Mouse (Mus musculus): ENCODE results near the gene Gsap. TPM values are rescaled to one million over a fixed set of nuclear protein-coding genes. Genes with fewer than 3 reads are reported as not detected.
A peak's percentile ranks its signal among the peaks of the same experiment; 100 is the strongest.

Gsap gene
- total and polyA plus RNA-seq, 3 experiments, result 1.7 to 3.7 (median 3.5) TPM

DNA sequence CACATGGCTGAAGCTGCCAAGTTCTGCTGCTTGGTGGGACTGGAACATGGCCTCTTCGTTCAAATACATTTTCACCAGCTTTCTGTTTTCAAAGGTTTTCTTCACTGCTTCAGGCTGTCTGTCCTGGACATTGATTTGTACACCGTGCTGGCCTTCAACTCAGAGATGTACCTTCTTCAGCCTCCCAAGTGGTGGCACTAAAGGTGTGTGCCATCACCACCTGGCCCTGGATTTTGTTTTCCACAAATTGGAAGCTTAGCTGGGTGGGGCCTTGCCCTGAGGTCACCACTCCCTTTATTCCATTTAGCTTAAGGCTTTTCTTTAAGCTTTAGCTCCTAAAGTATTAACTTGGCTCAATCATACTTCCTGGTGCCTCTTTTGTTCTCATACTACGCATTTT lies 22.6 kb upstream of the Gsap start:
- no peak for TF ChIP-seq EP300 (IDR thresholded peaks at IDR 0.05; ENCODE audit: insufficient read depth, low read depth, low read length)
- no peak for TF ChIP-seq CTCF (IDR thresholded peaks at IDR 0.05)
- no peak for TF ChIP-seq POLR2A (IDR thresholded peaks at IDR 0.05; ENCODE audit: insufficient read depth, low read depth, low read length)
- no peaks in the 10 kb centered on the region for H3K36me3 ChIP-seq (ENCODE audit: control insufficient read depth, insufficient read depth, low read length)
- intact Hi-C loops (cut with DNase I), result no loop called here
- WGBS, result 83% methylated on average over 3 of the region's 3 CpGs
- H3K4me1 ChIP-seq (ENCODE audit: control insufficient read depth, insufficient read depth, low read length), result no peaks in the 10 kb centered on the region
- no peaks in the 10 kb centered on the region for H3K79me2 ChIP-seq (replicated peaks; ENCODE audit: control insufficient read depth, insufficient read depth, low read length)
- H3K27ac ChIP-seq, result no peak overlapping the region
- H3K9ac ChIP-seq (ENCODE audit: low read depth, low read length), result no peak overlapping the region
- DNase-seq, result no peak
- no peaks in the 10 kb centered on the region for H3K27me3 ChIP-seq (ENCODE audit: control insufficient read depth, insufficient read depth, low read length)
- H3K4me3 ChIP-seq, result no peak overlapping the region

DNA sequence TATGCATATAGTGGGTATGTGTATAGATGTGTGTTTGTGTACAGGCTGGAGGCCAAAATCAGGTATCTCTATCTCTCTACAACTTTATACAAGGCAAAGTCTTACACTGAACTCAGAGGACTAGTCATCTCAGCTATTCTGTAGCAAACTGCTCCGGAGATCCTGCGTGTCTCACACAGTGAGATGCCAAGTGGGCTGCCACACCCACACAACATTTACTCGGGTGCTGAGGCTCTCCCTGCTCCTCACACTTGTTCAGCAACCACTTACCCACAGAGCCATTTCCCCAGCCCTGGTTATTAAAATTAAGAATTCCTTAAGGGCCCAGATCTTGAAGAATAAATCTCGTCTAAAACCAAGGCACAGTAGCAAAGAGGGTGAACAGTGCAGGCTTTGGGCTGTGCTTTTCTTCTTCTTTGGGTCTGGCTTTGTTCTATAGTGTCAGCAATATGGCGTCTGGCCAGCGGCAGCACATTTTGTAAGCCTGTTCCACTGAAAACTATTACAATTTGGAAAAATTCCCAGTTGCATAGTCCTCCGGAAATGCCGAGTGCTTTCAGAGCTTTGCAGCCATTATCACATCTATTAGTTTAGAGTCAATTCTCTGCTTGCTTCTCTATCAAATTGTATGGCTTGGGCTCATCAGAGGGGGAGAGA lies 17.2 kb upstream of the Gsap start:
- Histone ChIP-seq H3K4me1 (ENCODE audit: control insufficient read depth, insufficient read depth, low read length) (peaks cover 4% of the 10 kb centered on the region), H3K27ac (no peak overlapping the region), H3K27me3 (ENCODE audit: control insufficient read depth, insufficient read depth, low read length) (no peaks in the 10 kb centered on the region), H3K9ac (ENCODE audit: low read depth, low read length) (no peak overlapping the region), H3K4me3 (no peak overlapping the region), H3K79me2 (replicated peaks; ENCODE audit: control insufficient read depth, insufficient read depth, low read length) (no peaks in the 10 kb centered on the region), H3K36me3 (ENCODE audit: control insufficient read depth, insufficient read depth, low read length) (no peaks in the 10 kb centered on the region)
- DNase-seq, result peak in 1 of 2 experiments; percentile 37
- intact Hi-C loops (cut with DNase I), result no loop called here
- no peak for TF ChIP-seq CTCF (IDR thresholded peaks at IDR 0.05)
- TF ChIP-seq EP300 (IDR thresholded peaks at IDR 0.05; ENCODE audit: insufficient read depth, low read depth, low read length), result no peak
- TF ChIP-seq POLR2A (IDR thresholded peaks at IDR 0.05; ENCODE audit: insufficient read depth, low read depth, low read length), result no peak
- WGBS, result 36% methylated on average over 8 of the region's 8 CpGs

DNA sequence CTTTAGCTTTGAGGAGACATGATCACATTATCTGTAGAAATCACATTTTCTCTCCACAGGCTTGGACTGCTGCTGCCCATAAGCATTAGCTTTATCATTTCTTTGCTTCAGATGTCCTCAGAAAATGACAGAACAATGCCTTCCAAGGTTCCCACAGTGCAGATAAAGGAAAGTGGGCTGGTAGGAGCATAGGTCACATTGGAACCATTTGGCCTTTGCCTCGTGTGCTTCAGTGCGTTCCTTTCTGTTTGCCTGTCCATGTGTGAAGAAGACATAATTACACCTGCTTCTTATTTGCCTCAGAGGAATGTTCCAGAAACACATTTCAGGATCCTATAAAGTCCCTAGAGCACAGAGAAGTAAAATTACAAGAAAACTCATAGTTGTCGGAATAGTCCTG lies 16.7 kb upstream of the Gsap start:
- no peak overlapping the region for H3K9ac ChIP-seq (ENCODE audit: low read depth, low read length)
- no peaks in the 10 kb centered on the region for H3K79me2 ChIP-seq (replicated peaks; ENCODE audit: control insufficient read depth, insufficient read depth, low read length)
- no peak for DNase-seq
- H3K36me3 ChIP-seq (ENCODE audit: control insufficient read depth, insufficient read depth, low read length), result no peaks in the 10 kb centered on the region
- H3K27me3 ChIP-seq (ENCODE audit: control insufficient read depth, insufficient read depth, low read length), result no peaks in the 10 kb centered on the region
- intact Hi-C loops (cut with DNase I), result no loop called here
- H3K4me1 ChIP-seq (ENCODE audit: control insufficient read depth, insufficient read depth, low read length), result peaks cover 4% of the 10 kb centered on the region
- no peak for TF ChIP-seq CTCF (IDR thresholded peaks at IDR 0.05)
- TF ChIP-seq EP300 (IDR thresholded peaks at IDR 0.05; ENCODE audit: insufficient read depth, low read depth, low read length), result no peak
- TF ChIP-seq POLR2A (IDR thresholded peaks at IDR 0.05; ENCODE audit: insufficient read depth, low read depth, low read length), result no peak
- no peak overlapping the region for H3K4me3 ChIP-seq
- no peak overlapping the region for H3K27ac ChIP-seq
- WGBS, result 61% methylated on average over 3 of the region's 3 CpGs

GRCm38 (mm10) chr5:21169877-21170276 lies 16.2 kb upstream of the Gsap start:
- no peak for DNase-seq
- TF ChIP-seq CTCF (IDR thresholded peaks at IDR 0.05), result no peak
- no peak for TF ChIP-seq POLR2A (IDR thresholded peaks at IDR 0.05; ENCODE audit: insufficient read depth, low read depth, low read length)
- no peak for TF ChIP-seq EP300 (IDR thresholded peaks at IDR 0.05; ENCODE audit: insufficient read depth, low read depth, low read length)
- Histone ChIP-seq H3K4me1 (ENCODE audit: control insufficient read depth, insufficient read depth, low read length) (peaks cover 4% of the 10 kb centered on the region), H3K9ac (ENCODE audit: low read depth, low read length) (no peak overlapping the region), H3K79me2 (replicated peaks; ENCODE audit: control insufficient read depth, insufficient read depth, low read length) (no peaks in the 10 kb centered on the region), H3K36me3 (ENCODE audit: control insufficient read depth, insufficient read depth, low read length) (no peaks in the 10 kb centered on the region), H3K27me3 (ENCODE audit: control insufficient read depth, insufficient read depth, low read length) (no peaks in the 10 kb centered on the region), H3K4me3 (no peak overlapping the region), H3K27ac (no peak overlapping the region)
- intact Hi-C loops (cut with DNase I), result no loop called here
- 97% methylated on average over 1 of the region's 1 CpGs for WGBS

GRCm38 (mm10) chr5:21170440-21170839 lies 15.6 kb upstream of the Gsap start:
- TF ChIP-seq EP300 (IDR thresholded peaks at IDR 0.05; ENCODE audit: insufficient read depth, low read depth, low read length) (no peak), POLR2A (IDR thresholded peaks at IDR 0.05; ENCODE audit: insufficient read depth, low read depth, low read length) (no peak), CTCF (IDR thresholded peaks at IDR 0.05) (no peak)
- no peaks in the 10 kb centered on the region for H3K79me2 ChIP-seq (replicated peaks; ENCODE audit: control insufficient read depth, insufficient read depth, low read length)
- no peak overlapping the region; the same call in 1 of the 2 replicates for H3K27ac ChIP-seq
- no peak overlapping the region for H3K4me3 ChIP-seq
- no peaks in the 10 kb centered on the region for H3K36me3 ChIP-seq (ENCODE audit: control insufficient read depth, insufficient read depth, low read length)
- peaks cover 4% of the 10 kb centered on the region for H3K4me1 ChIP-seq (ENCODE audit: control insufficient read depth, insufficient read depth, low read length)
- H3K27me3 ChIP-seq (ENCODE audit: control insufficient read depth, insufficient read depth, low read length), result no peaks in the 10 kb centered on the region
- no peak overlapping the region for H3K9ac ChIP-seq (ENCODE audit: low read depth, low read length)
- DNase-seq, result no peak
- intact Hi-C loops (cut with DNase I), result no loop called here
- 60% methylated on average over 4 of the region's 4 CpGs for WGBS

- Histone ChIP-seq H3K36me3 (ENCODE audit: control insufficient read depth, insufficient read depth, low read length) (no peaks in the 10 kb centered on the region), H3K4me1 (ENCODE audit: control insufficient read depth, insufficient read depth, low read length) (peaks cover 4% of the 10 kb centered on the region), H3K79me2 (replicated peaks; ENCODE audit: control insufficient read depth, insufficient read depth, low read length) (no peaks in the 10 kb centered on the region), H3K27me3 (ENCODE audit: control insufficient read depth, insufficient read depth, low read length) (no peaks in the 10 kb centered on the region), H3K27ac (no peak overlapping the region; the same call in 1 of the 2 replicates), H3K4me3 (no peak overlapping the region), H3K9ac (ENCODE audit: low read depth, low read length) (no peak overlapping the region)
- WGBS, result 47% methylated on average over 5 of the region's 5 CpGs
- intact Hi-C loops (cut with DNase I), result no loop called here
- TF ChIP-seq EP300 (IDR thresholded peaks at IDR 0.05; ENCODE audit: insufficient read depth, low read depth, low read length), result no peak
- TF ChIP-seq CTCF (IDR thresholded peaks at IDR 0.05), result no peak
- TF ChIP-seq POLR2A (IDR thresholded peaks at IDR 0.05; ENCODE audit: insufficient read depth, low read depth, low read length), result no peak
- DNase-seq, result no peak
These were observed 15.2 kb upstream of the Gsap start for GRCm38 (mm10) chr5:21170898-21171297.

Measured in heart, adult 2 months (tissue).